Mouse (Mus musculus) lung, postnatal 0 days (tissue): ENCODE measurements around the gene Nrxn3.

Experiments
- CTCF ChIP-seq: IDR thresholded peaks from 2 replicates; pipeline ENCODE4 v1.5.1; 2016; ENCODE audit warnings: antibody characterized with exemption, mild to moderate bottlenecking
- EP300 ChIP-seq: IDR thresholded peaks from 2 replicates; pipeline ENCODE4 v1.6.1; 2016; ENCODE audit warnings: antibody characterized with exemption, mild to moderate bottlenecking, control low read depth

DNA sequence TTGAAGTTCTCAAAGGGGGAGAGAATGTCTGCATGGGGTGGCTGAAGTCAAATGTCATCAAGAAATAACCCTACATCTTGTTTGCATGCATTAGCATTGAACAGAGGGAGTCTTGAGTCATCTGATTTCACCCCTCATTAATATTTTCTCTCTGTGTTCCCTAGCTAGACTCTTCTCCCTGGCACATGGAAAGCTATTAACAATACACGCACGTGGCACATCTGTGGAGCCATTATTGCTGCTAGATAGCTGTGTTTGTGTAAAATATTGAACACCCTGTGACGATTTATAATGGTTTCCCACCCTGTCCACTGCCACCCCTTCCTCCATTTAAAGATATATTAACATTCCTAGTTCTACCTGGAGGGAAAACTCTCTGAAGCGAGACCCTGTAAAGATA, 405.9 kb downstream of the Nrxn3 start:
- TF ChIP-seq EP300 (no peak), CTCF (no peak)
